Mouse (Mus musculus) E14TG2a.4 (cell line): Measurements from ENCODE around the gene Ugt1a10.

Source experiments
- CTCF ChIP-seq: conservative IDR thresholded peaks from 2 replicates; pipeline ENCODE4 v1.5.1; 2014; ENCODE audit warnings: low read length
- NANOG ChIP-seq: IDR thresholded peaks from 2 replicates; pipeline ENCODE4 v1.6.1; 2014; ENCODE audit warnings: borderline replicate concordance, low read length, mixed read lengths
- POU5F1 ChIP-seq: IDR thresholded peaks from 2 replicates; pipeline ENCODE4 v1.6.1; 2014; ENCODE audit warnings: low read length, borderline replicate concordance

DNA sequence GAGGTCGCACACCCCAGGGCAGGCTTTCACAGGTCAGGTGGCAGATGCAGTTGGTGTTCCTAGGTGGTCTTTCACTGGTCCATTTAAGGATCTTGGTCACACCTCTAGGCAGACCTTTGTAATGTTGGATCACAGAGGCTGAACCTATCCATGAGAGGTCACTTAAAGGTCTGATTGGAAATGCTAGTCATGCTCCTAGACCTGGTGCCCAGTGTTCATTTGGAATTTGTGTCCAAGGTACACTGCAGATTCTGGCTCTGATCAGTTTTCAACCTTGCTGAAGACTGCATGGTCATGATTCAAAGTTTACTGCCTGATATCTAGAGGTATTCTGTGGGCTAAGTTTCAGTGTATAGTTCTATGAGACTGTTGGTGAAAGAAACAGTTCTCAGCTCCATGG lies 124.5 kb downstream of the Ugt1a10 start:
- TF ChIP-seq CTCF (no peak), NANOG (no peak), POU5F1 (no peak)
